Mouse (Mus musculus) embryonic facial prominence, embryonic 12.5 days (tissue): ENCODE data around the gene Nt5c2. TPM values are rescaled to one million over a fixed set of nuclear protein-coding genes. Genes with fewer than 3 reads are reported as not detected.

Experiments used
- ATAC-seq: fragments of 200-750 bp; cut with Nextera tagmentation; 2 replicates; pipeline ENCODE4 v1.8.0; 2017; ENCODE audit not compliant: insufficient number of reproducible peaks, insufficient read depth, low FRiP score, low TSS enrichment
- H3K27ac ChIP-seq: fragments of 300-500 bp; sonication (generic); 2 replicates; pipeline ENCODE4 v1.5.1; 2016; ENCODE audit warnings: mild to moderate bottlenecking
- H3K27me3 ChIP-seq: fragments of 300-500 bp; sonication (generic); 2 replicates; pipeline ENCODE4 v1.6.1; 2016; ENCODE audit warnings: mild to moderate bottlenecking, moderate library complexity
- H3K36me3 ChIP-seq: fragments of 300-500 bp; sonication (generic); 2 replicates; pipeline ENCODE4 v1.6.1; 2016; ENCODE audit warnings: mild to moderate bottlenecking
- H3K4me1 ChIP-seq: fragments of 300-500 bp; sonication (generic); 2 replicates; pipeline ENCODE4 v1.6.1; 2016
- H3K4me2 ChIP-seq: fragments of 300-500 bp; sonication (generic); replicated peaks from 2 replicates; pipeline ENCODE4 v1.6.1; 2016; ENCODE audit warnings: mild to moderate bottlenecking, moderate library complexity
- H3K4me3 ChIP-seq: fragments of 300-500 bp; sonication (generic); 2 replicates; pipeline ENCODE4 v1.5.1; 2016; ENCODE audit warnings: mild to moderate bottlenecking
- H3K9ac ChIP-seq: fragments of 300-500 bp; sonication (generic); 2 replicates; pipeline ENCODE4 v1.6.1; 2016; ENCODE audit warnings: mild to moderate bottlenecking, moderate library complexity
- H3K9me3 ChIP-seq: fragments of 300-500 bp; sonication (generic); 2 replicates; pipeline ENCODE4 v1.6.1; 2016; ENCODE audit warnings: mild to moderate bottlenecking, moderate library complexity
- WGBS: fragments of 180-500 bp; shearing (Covaris S2); methylation state at CpG from one replicate; pipeline ENCODE4 v1.1.7; 2016; 5-methylcytosine and 5-hydroxymethylcytosine counted together
- polyA plus RNA-seq: library from polyadenylated mRNA; unstranded; fragments of >200 nt; fragmentation: Nextera tagmentation; extraction: Ambion mirVana; gene quantifications from 2 replicates; pipeline ENCODE4 v1.2.1, GENCODE M21; 2016

Nt5c2 gene
- polyA plus RNA-seq, 1 experiment from 2014 or later, result 75.2 TPM

DNA sequence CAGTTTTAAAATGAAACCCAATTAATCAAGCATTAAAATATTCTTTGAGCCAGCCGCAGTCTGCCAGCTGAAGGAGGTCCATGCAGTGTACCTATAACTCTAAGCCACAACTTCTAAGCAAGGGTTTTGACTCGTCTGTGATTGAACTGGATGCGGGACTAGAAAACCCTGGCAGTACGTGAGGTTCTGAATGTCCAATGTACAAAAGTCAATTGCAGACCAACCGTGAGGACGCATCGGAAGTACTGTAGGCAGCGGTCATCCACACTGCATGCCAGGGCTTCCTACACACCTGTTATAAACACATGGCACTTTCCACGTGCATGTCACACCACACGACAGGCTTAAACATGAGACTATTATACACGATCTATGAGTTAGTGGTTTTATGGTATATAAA lies 101.3 kb downstream of the Nt5c2 start:
- 97% methylated on average over 11 of the region's 11 CpGs for WGBS

DNA sequence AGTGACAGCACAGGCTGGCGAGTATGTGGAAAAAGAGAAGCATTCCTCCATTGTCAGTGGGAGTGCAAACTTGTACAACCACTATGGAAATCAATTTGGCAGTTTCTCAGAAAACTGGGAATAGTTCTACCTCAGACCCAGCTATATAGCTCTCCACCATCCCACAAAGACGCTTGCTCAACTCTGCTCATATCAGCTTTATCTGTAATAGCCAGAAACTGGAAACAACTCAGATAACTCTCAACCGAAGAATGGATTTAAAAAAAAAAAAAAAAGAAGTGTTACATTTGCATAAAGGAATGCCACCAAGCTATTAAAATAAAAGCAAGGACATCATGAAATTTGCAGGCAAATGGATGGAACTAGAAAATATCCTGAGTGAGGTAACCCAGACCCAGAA lies 103.5 kb downstream of the Nt5c2 start:
- Histone ChIP-seq H3K27me3 (no peaks in the 10 kb centered on the region), H3K36me3 (no peaks in the 10 kb centered on the region; the same call in 1 of the 2 replicates), H3K4me1 (peaks cover 8% of the 10 kb centered on the region), H3K9ac (no peak overlapping the region), H3K4me2 (no peak overlapping the region), H3K9me3 (no peaks in the 10 kb centered on the region), H3K4me3 (no peak overlapping the region), H3K27ac (no peak overlapping the region)
- 88% methylated on average over 3 of the region's 3 CpGs for WGBS
- ATAC-seq, result no peak

More for the DNA sequence above, 101.3 kb downstream of the Nt5c2 start:
- H3K4me1 ChIP-seq, result peaks cover 8% of the 10 kb centered on the region
- H3K9ac ChIP-seq, result no peak overlapping the region
- no peak overlapping the region for H3K27ac ChIP-seq
- no peaks in the 10 kb centered on the region; the same call in 1 of the 2 replicates for H3K36me3 ChIP-seq
- H3K4me3 ChIP-seq, result no peak overlapping the region
- H3K4me2 ChIP-seq, result no peak overlapping the region
- no peaks in the 10 kb centered on the region for H3K27me3 ChIP-seq
- no peaks in the 10 kb centered on the region for H3K9me3 ChIP-seq
- ATAC-seq, result no peak

DNA sequence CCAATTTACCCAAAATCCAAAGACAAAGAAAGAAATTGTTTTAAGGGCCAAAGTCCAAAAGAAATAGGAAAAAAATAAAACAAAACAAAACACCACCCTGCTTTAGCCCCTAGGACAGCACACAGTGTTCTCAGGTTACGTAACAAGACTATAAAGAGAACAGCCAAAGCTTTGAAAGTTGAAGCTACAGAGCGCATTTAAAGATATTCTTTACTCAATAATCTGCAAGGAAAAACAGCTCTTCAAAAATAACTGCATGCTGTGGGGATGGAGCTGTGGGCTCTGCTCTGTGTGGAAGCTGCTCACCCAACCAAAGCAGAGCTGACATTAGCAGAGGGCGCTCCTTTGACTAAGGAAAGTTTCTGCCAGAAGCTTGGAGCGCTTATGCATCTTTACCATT lies 106.0 kb downstream of the Nt5c2 start:
- 46% methylated on average over 4 of the region's 4 CpGs for WGBS
- H3K4me3 ChIP-seq, result no peak overlapping the region
- no peaks in the 10 kb centered on the region for H3K27me3 ChIP-seq
- no peaks in the 10 kb centered on the region; the same call in 1 of the 2 replicates for H3K36me3 ChIP-seq
- H3K9ac ChIP-seq, result no peak overlapping the region
- 0 out of 2 replicates have a peak overlapping the region, but pooled peaks have one; percentile 1 for H3K4me2 ChIP-seq
- peaks cover 8% of the 10 kb centered on the region for H3K4me1 ChIP-seq
- no peaks in the 10 kb centered on the region for H3K9me3 ChIP-seq
- peak overlapping the region; percentile 51; the same call in 1 of the 2 replicates for H3K27ac ChIP-seq
- ATAC-seq, result no peak

DNA sequence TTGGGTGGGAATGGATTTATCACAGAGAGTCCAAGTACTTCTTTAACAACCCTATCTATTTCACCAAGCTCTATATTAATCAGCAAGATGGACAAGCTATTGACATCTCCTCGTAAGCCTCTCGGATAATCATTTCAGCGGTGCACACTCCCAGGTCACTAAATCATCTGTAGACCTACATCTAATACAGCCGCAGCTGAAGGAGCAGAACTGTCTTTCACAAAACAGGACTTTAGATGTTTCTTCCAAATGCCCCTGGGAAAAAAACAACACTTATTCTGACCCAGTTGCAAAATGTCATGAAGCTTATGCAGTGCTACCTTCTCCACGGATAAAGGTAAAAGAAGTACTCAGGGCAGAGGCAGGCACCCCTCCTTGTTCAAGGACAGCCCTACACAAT lies 106.7 kb downstream of the Nt5c2 start:
- no peak for ATAC-seq
- 83% methylated on average over 5 of the region's 5 CpGs for WGBS
- Histone ChIP-seq H3K9ac (no peak overlapping the region), H3K9me3 (no peaks in the 10 kb centered on the region), H3K4me3 (no peak overlapping the region), H3K4me2 (no peak overlapping the region), H3K36me3 (no peaks in the 10 kb centered on the region; the same call in 1 of the 2 replicates), H3K27me3 (no peaks in the 10 kb centered on the region), H3K27ac (no peak overlapping the region), H3K4me1 (peaks cover 8% of the 10 kb centered on the region)

- Histone ChIP-seq H3K36me3 (no peaks in the 10 kb centered on the region), H3K4me3 (no peak overlapping the region), H3K9ac (no peak overlapping the region), H3K27me3 (no peaks in the 10 kb centered on the region), H3K4me2 (no peak overlapping the region), H3K9me3 (no peaks in the 10 kb centered on the region), H3K27ac (no peak overlapping the region), H3K4me1 (peaks cover 7% of the 10 kb centered on the region)
- whole genome bisulfite sequencing, result 88% methylated on average over 4 of the region's 4 CpGs
- ATAC-seq, result no peak
Measured at GRCm38 (mm10) chr19:46905971-46906370, 109.0 kb downstream of the Nt5c2 start.

DNA sequence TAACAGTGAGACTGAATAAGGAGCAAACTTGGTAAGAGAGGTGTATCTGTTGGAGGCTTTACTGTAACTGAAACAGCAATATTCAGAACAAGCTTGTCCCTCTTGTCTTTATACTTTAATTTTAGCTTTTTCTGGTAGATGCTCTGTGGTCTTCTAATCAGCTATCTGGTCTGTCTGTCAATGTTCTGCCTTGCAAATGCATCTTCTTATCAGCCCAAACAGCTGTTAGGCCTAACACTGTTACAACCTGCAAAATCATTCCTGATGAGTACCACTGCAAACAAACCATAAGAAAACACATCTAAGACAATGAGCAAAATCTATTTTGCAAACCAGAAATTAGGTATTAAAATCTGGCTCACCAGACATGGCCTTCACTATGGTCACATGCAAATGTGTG lies 109.6 kb downstream of the Nt5c2 start:
- Histone ChIP-seq H3K27me3 (no peaks in the 10 kb centered on the region), H3K9me3 (no peaks in the 10 kb centered on the region), H3K4me3 (no peak overlapping the region), H3K4me2 (no peak overlapping the region), H3K4me1 (peaks cover 5% of the 10 kb centered on the region), H3K9ac (no peak overlapping the region), H3K36me3 (no peaks in the 10 kb centered on the region), H3K27ac (no peak overlapping the region)
- no peak for ATAC-seq

DNA sequence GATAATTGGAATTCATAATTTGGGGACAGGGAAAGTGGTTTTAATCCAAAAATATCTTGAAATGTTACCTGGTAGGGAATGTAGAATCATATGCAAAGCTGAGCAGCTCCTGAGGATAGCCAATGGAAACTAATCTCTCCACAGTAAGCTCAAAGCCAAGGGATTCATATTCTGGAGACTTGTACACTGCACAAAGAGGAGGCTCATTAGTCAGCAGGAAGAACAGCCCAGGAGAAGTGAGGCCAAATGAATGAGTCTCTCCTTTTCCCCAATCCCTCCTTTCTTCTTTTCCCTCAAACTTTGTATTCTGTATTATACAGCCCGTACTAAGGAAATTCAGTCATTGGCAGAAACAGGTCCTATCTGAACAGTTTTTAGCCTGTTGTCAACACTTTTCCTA lies 110.0 kb downstream of the Nt5c2 start:
- ATAC-seq, result no peak
- no peaks in the 10 kb centered on the region for H3K9me3 ChIP-seq
- H3K4me2 ChIP-seq, result no peak overlapping the region
- no peaks in the 10 kb centered on the region for H3K36me3 ChIP-seq
- peaks cover 5% of the 10 kb centered on the region for H3K4me1 ChIP-seq
- WGBS, result 96% methylated on average over 1 of the region's 1 CpGs
- H3K9ac ChIP-seq, result no peak overlapping the region
- no peak overlapping the region for H3K27ac ChIP-seq
- H3K27me3 ChIP-seq, result no peaks in the 10 kb centered on the region
- H3K4me3 ChIP-seq, result no peak overlapping the region

- no peak overlapping the region for H3K4me3 ChIP-seq
- 88% methylated on average over 5 of the region's 5 CpGs for WGBS
Measured at GRCm38 (mm10) chr19:46903379-46903778, 111.6 kb downstream of the Nt5c2 start.

GRCm38 (mm10) chr19:46901323-46901722 lies 113.6 kb downstream of the Nt5c2 start:
- Histone ChIP-seq H3K9me3 (peaks cover 3% of the 10 kb centered on the region; the same call in 1 of the 2 replicates), H3K4me3 (no peak overlapping the region), H3K4me1 (no peaks in the 10 kb centered on the region), H3K9ac (no peak overlapping the region), H3K27ac (no peak overlapping the region), H3K4me2 (no peak overlapping the region), H3K36me3 (peaks cover 17% of the 10 kb centered on the region), H3K27me3 (no peaks in the 10 kb centered on the region)
- WGBS, result 90% methylated on average over 5 of the region's 5 CpGs
- no peak for ATAC-seq

More at GRCm38 (mm10) chr19:46903379-46903778, 111.6 kb downstream of the Nt5c2 start:
- ATAC-seq, result no peak
- H3K4me1 ChIP-seq, result no peaks in the 10 kb centered on the region
- peaks cover 3% of the 10 kb centered on the region for H3K36me3 ChIP-seq
- no peaks in the 10 kb centered on the region for H3K9me3 ChIP-seq
- no peak overlapping the region for H3K9ac ChIP-seq
- H3K27me3 ChIP-seq, result no peaks in the 10 kb centered on the region
- no peak overlapping the region for H3K4me2 ChIP-seq
- no peak overlapping the region for H3K27ac ChIP-seq

DNA sequence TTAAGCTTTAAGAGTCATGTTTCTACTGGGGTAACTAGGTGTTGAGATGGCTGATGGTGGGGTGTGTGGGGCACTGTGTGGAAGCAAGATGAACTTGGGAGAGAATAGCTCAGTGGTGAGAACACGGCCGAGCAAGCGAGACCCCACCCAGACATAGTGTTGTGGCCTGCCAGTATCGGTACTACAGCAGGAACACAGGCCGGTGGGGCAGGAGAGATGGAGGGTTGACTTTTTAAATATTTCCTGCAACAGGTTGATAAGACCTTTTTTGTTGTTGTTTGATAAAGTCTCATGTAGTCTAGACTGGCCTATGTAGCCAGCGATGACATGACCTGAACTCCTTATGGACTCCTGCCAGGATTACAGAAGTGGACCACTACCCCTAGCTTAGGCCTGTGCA lies 114.2 kb downstream of the Nt5c2 start:
- Histone ChIP-seq H3K4me3 (no peak overlapping the region), H3K27me3 (no peaks in the 10 kb centered on the region), H3K36me3 (peaks cover 17% of the 10 kb centered on the region), H3K4me2 (no peak overlapping the region), H3K27ac (no peak overlapping the region), H3K9ac (no peak overlapping the region), H3K9me3 (peaks cover 3% of the 10 kb centered on the region; the same call in 1 of the 2 replicates), H3K4me1 (no peaks in the 10 kb centered on the region)
- 92% methylated on average over 6 of the region's 6 CpGs for WGBS
- ATAC-seq, result no peak

- H3K36me3 ChIP-seq, result peaks cover 17% of the 10 kb centered on the region
- WGBS, result 78% methylated on average over 5 of the region's 5 CpGs
- no peaks in the 10 kb centered on the region for H3K27me3 ChIP-seq
- no peak overlapping the region for H3K9ac ChIP-seq
- no peak overlapping the region for H3K4me2 ChIP-seq
- H3K4me3 ChIP-seq, result no peak overlapping the region
- no peaks in the 10 kb centered on the region for H3K4me1 ChIP-seq
- H3K9me3 ChIP-seq, result peaks cover 3% of the 10 kb centered on the region; the same call in 1 of the 2 replicates
- ATAC-seq, result no peak
- no peak overlapping the region for H3K27ac ChIP-seq
Measured at GRCm38 (mm10) chr19:46899871-46900270, 115.1 kb downstream of the Nt5c2 start.

DNA sequence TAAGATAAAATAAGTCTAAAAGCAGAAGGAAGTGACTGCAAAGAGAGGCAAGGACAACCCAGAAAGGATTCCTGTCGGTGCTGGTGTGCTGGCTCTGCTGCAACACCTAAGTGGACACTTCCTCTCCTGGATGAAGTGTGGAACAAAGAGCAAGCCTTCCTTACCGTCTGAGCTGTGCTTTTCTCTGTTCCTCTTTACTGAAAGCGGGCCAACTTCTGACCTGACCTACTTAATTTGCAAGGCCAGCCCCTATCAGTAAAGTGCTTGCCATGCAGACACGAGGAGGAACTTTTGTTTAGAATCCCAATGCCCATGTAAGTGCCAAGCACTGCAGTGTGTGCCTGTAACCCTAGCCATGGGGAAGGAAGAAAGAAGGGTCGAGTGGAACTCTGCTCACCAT lies 115.6 kb downstream of the Nt5c2 start:
- Histone ChIP-seq H3K9me3 (peaks cover 3% of the 10 kb centered on the region; the same call in 1 of the 2 replicates), H3K4me3 (no peak overlapping the region), H3K27ac (no peak overlapping the region), H3K27me3 (no peaks in the 10 kb centered on the region), H3K4me1 (no peaks in the 10 kb centered on the region), H3K4me2 (no peak overlapping the region), H3K9ac (no peak overlapping the region), H3K36me3 (peaks cover 19% of the 10 kb centered on the region)
- ATAC-seq, result no peak
- WGBS, result 62% methylated on average over 5 of the region's 5 CpGs

GRCm38 (mm10) chr19:46898222-46898621 lies 116.7 kb downstream of the Nt5c2 start:
- WGBS, result 85% methylated on average over 5 of the region's 5 CpGs
- Histone ChIP-seq H3K36me3 (peaks cover 20% of the 10 kb centered on the region), H3K4me3 (no peak overlapping the region), H3K27me3 (no peaks in the 10 kb centered on the region), H3K27ac (no peak overlapping the region), H3K4me1 (no peaks in the 10 kb centered on the region), H3K9me3 (peaks cover 3% of the 10 kb centered on the region; the same call in 1 of the 2 replicates), H3K9ac (no peak overlapping the region), H3K4me2 (no peak overlapping the region)
- ATAC-seq, result no peak
